Mouse (Mus musculus): ENCODE data around the gene Llph.

Gene Llph

DNA sequence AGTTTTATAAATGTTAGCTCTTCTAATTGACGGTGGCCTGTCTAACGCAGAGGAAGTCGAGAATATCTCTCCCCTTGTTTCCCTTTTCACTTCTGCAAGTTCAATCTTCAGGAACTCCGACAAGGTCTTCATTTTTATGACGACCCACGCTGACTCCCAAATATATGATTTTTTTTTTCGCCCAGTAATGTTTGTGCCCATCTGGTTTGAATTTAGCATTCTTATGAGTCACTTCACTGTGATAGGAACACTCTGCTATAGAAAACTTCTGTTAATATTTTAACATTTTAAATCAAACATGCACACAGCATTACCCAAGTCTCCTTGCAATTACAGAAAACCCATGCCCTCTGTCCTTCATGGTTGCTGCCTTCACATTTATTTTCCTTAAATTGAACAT is 46.5 kb downstream of the Llph start:
- DNase-seq (ENCODE audit: low read depth, low spot score), result no peak

GRCm38 (mm10) chr10:120279482-120280128 is 52.7 kb downstream of the Llph start:
- no peak for DNase-seq (ENCODE audit: low read depth, low spot score)

DNA sequence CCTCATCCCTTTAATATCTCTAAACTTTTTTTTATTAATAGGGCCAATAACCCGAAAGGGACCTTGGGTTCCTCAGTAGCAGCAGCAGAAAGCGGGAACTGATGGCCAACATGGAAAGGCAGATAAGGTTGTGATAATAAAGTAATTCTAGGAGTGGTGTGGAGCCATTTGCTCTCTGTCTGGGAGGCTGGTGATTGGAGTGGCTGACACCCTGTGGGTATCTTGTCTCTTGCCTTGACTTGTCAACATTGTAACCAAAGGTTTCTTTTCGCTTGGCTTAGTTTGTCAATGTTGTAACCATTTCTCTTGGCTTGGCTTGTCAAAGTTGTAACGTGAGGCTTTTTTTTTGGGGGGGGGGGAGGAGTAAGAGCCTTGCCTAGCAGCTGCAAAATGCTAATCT is 53.5 kb downstream of the Llph start:
- no peak for DNase-seq (ENCODE audit: low read depth, low spot score)

DNA sequence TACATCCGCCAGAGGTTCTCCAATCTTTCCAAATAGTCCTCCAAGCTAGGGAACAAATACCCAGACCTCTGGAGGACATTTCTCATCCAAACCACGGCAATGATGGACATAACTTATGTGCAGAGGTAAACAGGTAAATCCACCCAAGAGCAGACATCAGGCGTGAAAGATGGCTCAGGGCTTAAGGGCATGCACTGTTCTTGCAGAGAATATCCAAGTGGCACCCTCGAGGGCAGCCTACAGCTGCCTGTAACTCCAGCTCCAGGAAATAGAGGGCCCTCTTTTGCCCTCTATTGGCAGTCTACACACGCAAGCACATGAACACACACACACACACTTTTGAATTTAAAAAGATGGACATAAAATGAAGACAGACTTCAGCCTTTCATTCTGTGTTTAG is 54.8 kb downstream of the Llph start:
- DNase-seq (ENCODE audit: low read depth, low spot score), result no peak
